Mouse (Mus musculus) kidney, adult 9 months (tissue): Measurements from ENCODE around the gene Cic.

Experiments
- DNase-seq: peaks from one replicate; pipeline ENCODE4 v3.0.0; 2022

Cic gene

DNA sequence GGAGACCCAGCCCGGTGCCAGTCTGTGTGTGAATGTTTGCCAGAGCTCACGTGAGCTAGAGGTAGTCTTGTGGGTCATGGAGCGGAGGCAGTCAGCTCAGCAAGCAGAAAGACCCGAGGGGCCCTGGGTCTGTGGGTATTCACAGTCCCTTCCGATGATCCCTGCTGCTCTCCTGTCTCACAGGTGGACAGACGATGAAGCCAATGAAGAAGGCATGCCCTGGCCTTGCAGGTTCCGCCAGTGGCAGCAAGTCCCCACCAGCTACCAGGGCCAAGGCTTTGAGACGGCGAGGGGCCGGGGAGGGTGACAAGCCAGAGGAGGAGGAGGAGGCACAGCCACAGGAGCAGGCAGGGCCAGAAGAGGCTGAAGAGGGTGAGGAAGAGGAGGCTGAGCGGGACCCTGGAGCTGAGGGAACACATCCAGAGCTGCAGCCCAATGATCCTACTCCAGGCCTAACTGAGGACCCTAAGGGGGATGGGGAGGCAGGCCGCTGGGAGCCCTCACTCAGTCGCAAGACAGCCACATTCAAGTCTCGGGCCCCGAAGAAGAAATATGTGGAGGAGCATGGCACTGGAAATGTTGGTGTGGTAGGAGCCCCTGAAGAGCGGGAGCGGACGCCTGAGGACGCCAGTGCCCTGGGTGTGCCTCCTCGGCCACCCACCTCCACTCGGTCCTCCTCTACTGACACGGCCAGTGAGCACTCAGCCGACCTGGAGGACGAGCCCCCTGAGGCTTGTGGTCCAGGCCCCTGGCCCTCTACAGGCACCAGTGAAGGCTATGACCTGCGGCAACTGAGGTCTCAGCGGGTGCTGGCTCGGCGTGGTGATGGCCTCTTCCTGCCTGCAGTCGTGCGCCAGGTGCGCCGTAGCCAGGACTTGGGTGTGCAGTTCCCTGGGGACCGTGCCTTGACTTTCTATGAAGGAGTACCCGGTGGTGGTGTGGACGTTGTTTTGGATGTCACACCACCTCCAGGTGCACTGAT is 3.4 kb downstream of the Cic start:
- no peak for DNase-seq

- no peak for DNase-seq
These were observed 4.3 kb downstream of the Cic start for GRCm38 (mm10) chr7:25271651-25272444.

DNA sequence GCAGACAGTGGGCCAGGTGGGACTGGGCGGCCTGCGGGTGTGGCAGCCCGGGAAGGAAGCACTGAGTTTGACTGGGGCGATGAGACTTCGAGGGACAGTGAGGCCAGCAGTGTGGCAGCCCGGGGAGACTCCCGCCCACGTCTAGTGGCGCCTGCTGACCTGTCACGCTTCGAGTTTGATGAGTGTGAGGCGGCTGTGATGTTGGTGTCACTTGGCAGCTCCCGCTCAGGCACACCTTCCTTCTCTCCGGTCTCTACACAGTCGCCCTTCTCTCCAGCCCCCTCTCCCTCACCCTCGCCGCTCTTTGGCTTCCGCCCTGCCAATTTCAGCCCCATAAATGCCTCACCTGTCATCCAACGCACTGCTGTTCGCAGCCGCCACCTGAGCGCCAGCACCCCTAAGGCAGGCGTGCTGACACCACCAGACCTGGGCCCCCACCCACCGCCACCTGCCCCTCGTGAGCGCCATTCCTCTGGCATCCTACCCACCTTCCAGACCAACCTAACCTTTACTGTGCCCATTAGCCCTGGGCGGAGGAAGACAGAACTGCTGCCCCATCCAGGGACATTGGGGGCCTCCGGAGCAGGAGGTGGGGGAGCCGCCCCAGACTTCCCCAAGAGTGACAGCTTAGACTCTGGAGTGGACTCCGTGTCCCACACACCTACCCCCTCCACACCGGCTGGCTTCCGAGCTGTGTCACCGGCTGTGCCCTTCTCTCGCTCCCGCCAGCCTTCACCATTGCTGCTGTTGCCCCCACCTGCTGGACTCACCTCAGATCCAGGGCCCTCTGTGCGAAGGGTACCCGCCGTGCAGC is 5.1 kb downstream of the Cic start:
- no peak for DNase-seq

DNA sequence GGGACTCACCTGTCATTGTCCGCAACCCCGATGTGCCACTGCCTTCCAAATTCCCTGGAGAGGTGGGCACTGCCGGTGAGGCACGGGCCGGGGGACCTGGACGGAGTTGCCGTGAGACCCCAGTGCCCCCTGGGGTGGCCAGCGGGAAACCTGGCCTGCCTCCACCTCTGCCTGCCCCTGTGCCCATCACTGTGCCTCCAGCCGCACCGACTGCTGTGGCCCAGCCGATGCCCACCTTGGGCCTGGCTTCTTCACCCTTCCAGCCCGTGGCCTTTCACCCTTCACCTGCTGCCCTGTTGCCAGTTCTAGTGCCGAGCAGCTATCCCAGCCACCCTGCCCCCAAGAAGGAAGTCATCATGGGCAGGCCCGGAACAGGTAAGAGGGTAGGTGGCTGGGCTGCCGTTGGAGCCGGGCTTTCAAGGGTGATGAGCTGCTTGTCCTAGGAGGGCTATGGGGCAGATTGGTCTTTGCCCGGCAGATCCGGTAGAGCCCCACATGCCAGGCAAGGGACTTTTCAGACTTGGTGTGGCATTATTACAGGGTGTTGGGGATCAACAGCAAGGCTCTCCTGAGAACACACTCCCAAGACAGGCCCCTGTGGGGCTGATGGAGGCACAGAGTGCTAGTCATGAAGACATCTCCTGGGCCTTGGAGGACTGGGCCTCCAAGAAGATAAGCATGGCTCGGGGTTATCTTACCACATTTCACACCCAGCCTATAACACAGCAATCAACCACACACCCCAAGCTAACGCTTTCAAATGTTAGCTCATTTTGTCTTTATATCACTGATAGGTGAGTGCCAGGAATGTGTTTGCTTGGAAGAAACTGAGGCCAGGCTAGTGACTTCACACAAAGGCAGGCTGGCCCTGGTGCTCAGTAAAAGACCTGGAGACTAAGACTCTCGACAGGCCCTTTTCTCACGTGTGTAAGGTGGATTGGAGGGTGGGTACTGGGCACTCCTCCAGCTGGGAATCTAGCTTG is 6.0 kb downstream of the Cic start:
- no peak for DNase-seq

DNA sequence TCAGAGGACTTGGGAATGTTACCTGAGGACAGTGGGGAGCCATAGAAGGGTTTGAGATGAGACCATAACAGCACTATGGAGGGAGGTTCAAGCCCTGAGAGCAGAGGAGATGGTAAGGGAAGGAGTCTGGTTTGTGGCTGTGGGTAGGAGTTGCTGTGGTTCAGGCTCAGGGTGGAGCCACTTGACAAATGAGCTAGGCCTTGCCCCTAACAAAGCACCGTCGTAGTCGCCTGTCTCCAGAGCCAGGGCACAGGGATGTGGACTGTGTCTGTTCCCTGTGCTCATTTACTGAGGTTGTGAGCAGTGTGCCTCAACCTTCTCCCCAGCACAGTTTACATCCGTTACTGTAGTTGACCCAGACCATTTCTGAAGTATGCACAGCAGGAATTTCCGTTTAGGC is 7.1 kb downstream of the Cic start:
- no peak for DNase-seq

- no peak for DNase-seq
These were observed 7.5 kb downstream of the Cic start for GRCm38 (mm10) chr7:25274996-25275395.

GRCm38 (mm10) chr7:25275555-25276298 is 8.2 kb downstream of the Cic start:
- DNase-seq: no peak

- DNase-seq: peak; percentile 15
These were observed 9.9 kb downstream of the Cic start for GRCm38 (mm10) chr7:25277405-25277804.

DNA sequence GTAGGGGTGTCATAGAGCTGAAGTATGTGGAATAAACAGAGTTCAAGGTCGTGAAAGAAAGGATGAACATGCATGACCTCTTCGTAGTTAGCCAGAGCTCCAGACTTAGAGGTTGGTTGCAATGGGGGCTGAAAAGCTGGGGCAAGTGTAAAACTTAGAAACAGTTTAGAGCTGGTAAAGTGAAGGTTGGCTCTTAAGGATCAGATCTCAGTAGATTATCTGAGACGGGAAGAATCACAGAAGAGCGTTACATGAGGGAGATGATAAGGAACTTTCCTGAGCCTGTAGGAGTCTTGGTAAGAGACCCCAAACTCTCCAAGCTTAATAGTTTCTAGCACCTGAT is 10.5 kb downstream of the Cic start:
- no peak for DNase-seq

GRCm38 (mm10) chr7:25278341-25279075 is 11.0 kb downstream of the Cic start:
- DNase-seq: peak; percentile 86

DNA sequence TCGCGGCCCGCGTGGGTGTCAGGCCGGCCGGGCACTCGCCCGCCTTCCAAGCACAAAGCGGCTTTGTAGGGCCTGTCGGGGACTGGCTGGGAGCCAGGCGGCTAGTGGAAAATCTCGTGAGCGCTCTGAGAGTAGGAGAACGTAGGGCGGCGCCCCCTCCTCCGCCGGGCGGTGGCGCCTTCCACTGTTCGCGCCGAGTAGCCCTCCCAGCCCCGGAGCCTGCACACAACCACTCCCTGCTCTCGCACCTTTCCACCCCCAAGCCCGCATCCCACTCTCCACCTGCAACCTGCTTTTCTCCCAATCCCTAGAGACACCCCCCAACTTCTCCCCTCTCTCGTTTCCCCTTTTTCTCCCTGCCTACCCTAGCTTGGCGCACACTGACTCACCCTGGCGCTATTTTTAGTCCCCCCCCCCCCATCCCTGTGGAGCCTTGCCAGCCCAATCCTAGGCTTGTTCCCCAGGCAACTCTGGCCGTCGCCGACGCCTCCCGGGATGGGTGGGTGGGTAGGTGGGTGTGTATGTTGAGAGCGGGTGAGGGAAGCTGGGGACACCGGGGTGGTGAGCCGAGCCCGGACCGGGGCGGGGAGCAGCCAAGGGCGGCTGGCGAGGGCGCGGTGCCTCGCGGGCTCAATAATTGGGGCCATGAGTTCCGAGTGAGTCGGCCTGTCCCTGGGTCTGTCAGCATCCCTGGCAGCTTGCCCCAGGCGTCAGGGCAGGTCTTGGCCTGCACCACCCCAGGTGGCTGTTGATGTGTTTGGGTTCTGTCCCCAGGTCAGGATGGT is 11.8 kb downstream of the Cic start:
- peak; percentile 89 for DNase-seq

GRCm38 (mm10) chr7:25279861-25280791 is 12.6 kb downstream of the Cic start:
- DNase-seq: peak; percentile 65

- DNase-seq: no peak
These were observed 13.7 kb downstream of the Cic start for GRCm38 (mm10) chr7:25281166-25281733.

DNA sequence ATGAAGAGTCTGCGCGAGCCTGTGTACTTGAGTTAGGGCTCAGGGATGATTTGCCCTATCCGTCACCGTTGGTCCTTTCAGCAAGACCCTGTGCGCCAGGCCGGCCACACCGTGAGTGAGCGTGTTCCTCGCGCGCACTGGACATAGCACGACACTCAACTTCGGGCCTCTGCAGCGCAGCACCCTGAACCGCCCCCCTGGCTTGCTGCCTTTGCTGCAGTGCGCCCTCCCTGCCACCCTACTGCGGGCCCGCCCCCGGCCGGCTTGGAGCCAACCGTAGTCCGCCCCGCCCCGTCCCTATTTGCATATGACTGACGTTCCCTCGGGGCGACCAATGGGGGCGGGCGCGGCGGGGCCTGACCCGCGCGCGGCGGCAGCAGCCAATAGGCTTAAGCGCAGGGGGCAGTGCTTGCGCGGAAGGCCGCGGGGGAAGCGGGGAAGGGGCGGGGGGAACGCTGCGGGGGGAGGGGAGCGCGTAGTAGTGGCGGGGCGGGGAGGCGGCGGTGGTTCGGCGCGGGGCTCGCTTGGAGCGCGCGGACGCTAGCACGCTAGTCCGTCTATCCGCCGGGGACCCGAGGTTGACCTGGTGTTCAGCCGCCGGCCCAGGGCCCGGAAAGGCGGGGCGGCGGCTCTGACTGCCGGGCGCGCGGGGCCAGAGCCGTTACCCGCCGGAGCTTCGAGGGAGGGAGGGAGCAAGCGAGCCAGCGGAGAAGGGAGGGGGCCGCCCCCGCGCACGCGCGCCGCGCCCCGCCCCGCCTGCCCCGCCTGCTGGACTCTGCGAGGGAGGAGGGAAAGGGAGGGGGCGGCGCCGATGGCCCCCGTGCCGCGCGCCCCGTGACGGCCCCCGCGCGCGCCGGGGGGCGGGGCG is 14.5 kb downstream of the Cic start:
- DNase-seq: peak; percentile 98

GRCm38 (mm10) chr7:25282731-25283211 is 15.3 kb downstream of the Cic start:
- peak; percentile 61 for DNase-seq

- peak; percentile 15 for DNase-seq
These were observed 16.1 kb downstream of the Cic start for GRCm38 (mm10) chr7:25283637-25284036.

GRCm38 (mm10) chr7:25284171-25284570 is 16.7 kb downstream of the Cic start:
- peak; percentile 4 for DNase-seq
